Mouse (Mus musculus): ENCODE results near the gene Sez6l2. TPM values are rescaled to one million over a fixed set of nuclear protein-coding genes. Genes with fewer than 3 reads are reported as not detected.
A peak's percentile ranks its signal among the peaks of the same experiment; 100 is the strongest.

Sez6l2 gene
- polyA plus RNA-seq, 1 experiment from 2014 or later = 16.8 TPM

DNA sequence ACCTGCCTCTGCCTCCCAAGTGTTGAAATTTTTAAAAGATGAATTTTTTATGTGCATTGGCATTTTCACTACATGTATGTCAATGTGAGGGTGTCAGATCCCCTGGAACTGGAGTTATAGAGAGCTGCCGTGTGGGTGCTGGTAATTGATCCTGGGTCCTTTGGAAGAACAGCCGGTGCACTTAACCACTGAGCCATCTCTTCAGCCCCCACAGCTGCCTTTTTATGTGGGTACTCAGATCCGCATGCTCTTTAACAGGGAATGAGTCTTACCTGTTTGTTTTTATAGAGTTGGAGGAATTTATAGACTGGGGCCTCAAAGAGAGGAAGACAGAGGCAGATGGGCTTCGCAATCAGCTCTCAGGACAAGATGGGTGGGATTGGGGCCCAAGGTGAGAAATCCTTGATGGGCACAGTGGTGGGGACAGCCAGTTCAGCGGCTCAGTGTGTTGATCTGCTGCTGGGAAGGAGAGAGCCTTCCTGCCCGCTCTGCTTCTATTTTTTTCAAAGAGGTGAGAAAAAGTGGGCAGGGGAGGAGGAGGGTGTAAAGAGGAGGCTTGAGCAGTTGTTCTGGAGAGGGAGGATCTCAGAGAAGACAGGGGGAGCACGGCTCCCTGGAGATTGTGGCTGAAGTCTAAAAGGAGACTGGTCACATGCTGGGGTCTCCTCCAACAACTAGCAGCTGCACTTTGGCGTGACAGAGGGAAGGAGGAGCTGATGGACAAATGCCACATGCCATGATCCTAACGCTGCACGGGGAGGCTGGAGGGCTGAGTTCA, 34.5 kb downstream of the Sez6l2 start:
- H3K4me2 ChIP-seq = no peak overlapping the region
- no peaks in the 10 kb centered on the region for H3K9me3 ChIP-seq (replicated peaks)
- no peak overlapping the region for H3K4me3 ChIP-seq
- no peak for ATAC-seq
- no peak overlapping the region for H3K27ac ChIP-seq
- WGBS = 68% methylated on average over 10 of the region's 10 CpGs
- no peaks in the 10 kb centered on the region for H3K27me3 ChIP-seq
- H3K36me3 ChIP-seq (ENCODE audit: poor library complexity, severe bottlenecking) = peaks cover 14% of the 10 kb centered on the region
- H3K4me1 ChIP-seq = no peaks in the 10 kb centered on the region
- no peak overlapping the region for H3K9ac ChIP-seq

DNA sequence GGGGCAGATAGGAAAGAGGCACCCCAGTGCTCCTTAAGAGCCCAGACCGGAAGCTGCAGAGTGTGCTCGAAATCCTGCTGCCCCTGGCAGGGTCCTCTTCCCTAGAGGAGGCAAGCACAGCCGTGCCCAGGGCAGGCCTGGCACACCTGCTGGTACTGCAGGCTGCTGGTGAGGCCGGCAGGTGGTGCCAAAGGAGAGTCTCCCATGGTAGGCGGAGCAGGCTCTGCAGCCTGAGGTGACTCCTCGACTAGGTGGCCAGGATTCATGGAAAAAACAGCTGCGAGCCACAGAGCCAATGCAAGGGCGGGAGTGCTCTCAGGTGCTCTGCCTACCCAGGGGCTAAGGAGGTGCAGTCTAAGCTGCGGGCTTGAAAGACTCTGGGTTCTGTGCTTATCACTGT, 36.0 kb downstream of the Sez6l2 start:
- Histone ChIP-seq H3K4me2 (no peak overlapping the region), H3K36me3 (ENCODE audit: poor library complexity, severe bottlenecking) (peaks cover under 1% of the 10 kb centered on the region; the same call in 1 of the 2 replicates), H3K27me3 (no peaks in the 10 kb centered on the region), H3K4me1 (no peaks in the 10 kb centered on the region), H3K9ac (no peak overlapping the region), H3K4me3 (no peak overlapping the region), H3K9me3 (replicated peaks) (no peaks in the 10 kb centered on the region), H3K27ac (no peak overlapping the region)
- no peak for ATAC-seq
- 39% methylated on average over 9 of the region's 9 CpGs for WGBS

DNA sequence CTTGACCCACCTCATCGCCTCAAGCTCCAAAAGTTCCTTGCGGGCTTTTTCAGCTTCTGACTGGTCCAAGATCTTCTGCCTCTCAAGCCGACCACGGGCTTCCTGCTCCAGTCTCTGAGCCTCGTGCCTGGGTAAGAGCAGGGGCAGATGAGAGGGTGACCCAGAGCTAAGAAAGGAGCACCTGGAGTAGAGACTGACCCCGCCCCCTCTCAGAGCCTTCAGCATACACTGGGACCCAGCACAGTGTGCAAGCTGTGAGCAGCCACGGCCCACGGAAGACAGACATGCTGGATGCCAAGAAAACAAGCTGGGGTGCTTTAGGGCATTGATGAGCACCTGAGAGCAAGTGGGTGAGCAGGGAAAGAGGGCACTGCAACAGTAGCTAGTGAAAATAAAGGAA, 38.5 kb downstream of the Sez6l2 start:
- no peak overlapping the region for H3K9ac ChIP-seq
- ATAC-seq = no peak
- no peak overlapping the region for H3K4me2 ChIP-seq
- no peaks in the 10 kb centered on the region for H3K27me3 ChIP-seq
- no peak overlapping the region for H3K4me3 ChIP-seq
- H3K4me1 ChIP-seq = no peaks in the 10 kb centered on the region
- H3K27ac ChIP-seq = no peak overlapping the region
- WGBS = 70% methylated on average over 8 of the region's 8 CpGs
- no peaks in the 10 kb centered on the region for H3K9me3 ChIP-seq (replicated peaks)
- no peaks in the 10 kb centered on the region for H3K36me3 ChIP-seq (ENCODE audit: poor library complexity, severe bottlenecking)

DNA sequence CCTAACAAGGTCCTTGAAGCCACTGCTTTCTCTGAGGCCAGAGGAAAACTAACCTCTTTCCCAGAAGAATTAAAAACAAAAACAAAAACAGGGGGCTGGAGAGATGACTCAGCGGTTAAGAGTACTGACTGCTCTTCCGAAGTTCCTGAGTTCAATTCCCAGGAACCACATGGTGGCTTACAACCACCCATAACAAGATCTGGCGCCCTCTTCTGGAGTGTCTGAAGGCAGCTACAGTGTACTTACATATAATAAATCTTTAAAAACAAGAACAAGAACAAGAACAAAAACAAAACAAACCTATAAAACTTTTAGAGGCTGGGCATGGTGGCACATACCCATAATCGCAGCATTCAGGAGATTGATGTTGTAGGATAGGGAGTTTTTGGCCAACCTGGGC, 46.1 kb downstream of the Sez6l2 start:
- 84% methylated on average over 4 of the region's 4 CpGs for WGBS
- Histone ChIP-seq H3K9me3 (replicated peaks) (0 out of 2 replicates have a peak, but pooled peaks cover 3% of the 10 kb centered on the region), H3K36me3 (ENCODE audit: poor library complexity, severe bottlenecking) (no peaks in the 10 kb centered on the region), H3K4me3 (no peak overlapping the region), H3K4me1 (no peaks in the 10 kb centered on the region), H3K27ac (no peak overlapping the region), H3K4me2 (no peak overlapping the region), H3K27me3 (no peaks in the 10 kb centered on the region), H3K9ac (no peak overlapping the region)
- no peak for ATAC-seq

DNA sequence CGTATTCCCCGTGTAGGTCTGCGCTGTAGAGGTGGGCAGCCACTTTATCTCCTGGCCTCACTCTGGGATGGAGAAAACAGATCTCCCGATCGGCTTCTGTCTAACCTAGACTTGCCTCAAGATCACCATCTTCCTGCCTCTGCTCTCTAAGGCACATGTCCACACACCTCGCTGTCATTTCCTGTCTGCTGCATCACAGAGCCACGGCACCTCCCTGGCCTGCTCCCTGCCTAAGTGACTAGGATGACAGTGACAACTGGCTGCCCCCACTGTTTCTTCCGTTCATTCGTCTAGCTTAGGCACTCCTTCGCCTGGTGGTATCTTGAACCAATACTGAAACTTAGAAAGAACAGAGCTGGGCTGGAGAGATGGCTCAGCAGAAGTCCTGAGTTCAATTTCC, 49.2 kb downstream of the Sez6l2 start:
- no peak for ATAC-seq
- Histone ChIP-seq H3K9ac (no peak overlapping the region), H3K36me3 (ENCODE audit: poor library complexity, severe bottlenecking) (no peaks in the 10 kb centered on the region), H3K4me1 (no peaks in the 10 kb centered on the region), H3K4me2 (no peak overlapping the region), H3K27me3 (no peaks in the 10 kb centered on the region), H3K9me3 (replicated peaks) (0 out of 2 replicates have a peak, but pooled peaks cover 3% of the 10 kb centered on the region), H3K27ac (no peak overlapping the region), H3K4me3 (no peak overlapping the region)
- 86% methylated on average over 10 of the region's 10 CpGs for WGBS

DNA sequence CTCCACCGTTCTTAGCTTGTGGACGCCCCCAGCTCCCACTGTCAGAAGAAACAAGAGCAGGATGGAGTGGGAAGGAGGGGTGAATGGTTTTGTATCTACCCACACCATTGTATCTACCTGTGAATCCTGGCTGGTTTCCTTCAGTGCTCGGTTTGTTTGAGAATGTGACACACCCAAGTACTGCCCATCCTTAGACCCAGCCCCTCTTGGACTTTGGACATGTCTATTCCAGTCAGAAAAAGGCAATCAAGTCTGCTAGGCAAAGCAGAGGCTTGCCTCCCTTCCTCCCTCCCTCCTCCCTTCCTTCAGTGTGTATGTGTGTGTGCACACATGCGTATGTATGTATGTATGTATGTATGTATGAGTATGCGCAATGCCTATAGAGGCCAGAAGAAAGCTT, 53.3 kb downstream of the Sez6l2 start:
- Histone ChIP-seq H3K4me2 (no peak overlapping the region), H3K4me3 (no peak overlapping the region), H3K9ac (no peak overlapping the region), H3K27me3 (no peaks in the 10 kb centered on the region), H3K36me3 (ENCODE audit: poor library complexity, severe bottlenecking) (no peaks in the 10 kb centered on the region), H3K9me3 (replicated peaks) (no peaks in the 10 kb centered on the region), H3K4me1 (peaks cover 2% of the 10 kb centered on the region; the same call in 1 of the 2 replicates), H3K27ac (no peak overlapping the region)
- ATAC-seq = no peak
- 87% methylated on average over 5 of the region's 5 CpGs for WGBS

DNA sequence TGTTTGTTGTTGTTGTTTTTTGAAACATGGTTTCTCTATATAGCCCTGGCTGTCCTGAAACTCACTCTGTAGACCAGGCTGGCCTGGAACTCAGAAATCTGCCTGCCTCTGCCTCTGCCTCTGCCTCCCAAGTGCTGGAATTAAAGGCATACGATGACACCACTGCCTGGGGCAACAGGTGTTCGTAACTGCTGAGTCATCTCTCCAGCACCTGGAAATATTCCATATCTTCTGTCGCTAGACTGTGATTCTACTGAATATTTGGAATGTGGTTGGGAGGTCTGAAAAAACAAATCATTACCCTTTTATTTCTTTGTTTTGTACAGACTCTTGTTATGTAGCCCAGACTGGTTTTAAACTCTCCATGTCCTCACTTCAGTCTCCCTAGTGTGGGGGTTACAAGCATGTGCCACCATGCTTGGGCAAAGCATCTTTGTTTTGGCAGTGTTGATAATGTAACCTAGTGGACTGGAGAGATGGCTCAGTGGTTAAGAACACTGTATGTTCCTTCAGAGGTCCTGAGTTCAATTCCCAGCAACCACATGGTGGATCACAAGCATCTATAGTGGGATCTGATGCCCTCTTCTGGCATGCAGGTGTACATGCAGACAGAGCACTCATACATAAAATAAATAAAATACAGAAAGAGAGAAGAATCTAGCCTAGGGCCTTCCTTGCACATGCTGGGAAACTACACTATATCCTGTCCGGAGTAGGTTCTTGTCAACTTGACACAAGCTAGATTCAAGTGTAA, 53.9 kb downstream of the Sez6l2 start:
- no peak overlapping the region for H3K4me2 ChIP-seq
- 91% methylated on average over 4 of the region's 4 CpGs for WGBS
- H3K4me3 ChIP-seq = no peak overlapping the region
- H3K27me3 ChIP-seq = no peaks in the 10 kb centered on the region
- H3K9me3 ChIP-seq (replicated peaks) = no peaks in the 10 kb centered on the region
- H3K36me3 ChIP-seq (ENCODE audit: poor library complexity, severe bottlenecking) = no peaks in the 10 kb centered on the region
- no peak overlapping the region for H3K9ac ChIP-seq
- ATAC-seq = no peak
- H3K4me1 ChIP-seq = peaks cover 8% of the 10 kb centered on the region; the same call in 1 of the 2 replicates
- no peak overlapping the region for H3K27ac ChIP-seq

DNA sequence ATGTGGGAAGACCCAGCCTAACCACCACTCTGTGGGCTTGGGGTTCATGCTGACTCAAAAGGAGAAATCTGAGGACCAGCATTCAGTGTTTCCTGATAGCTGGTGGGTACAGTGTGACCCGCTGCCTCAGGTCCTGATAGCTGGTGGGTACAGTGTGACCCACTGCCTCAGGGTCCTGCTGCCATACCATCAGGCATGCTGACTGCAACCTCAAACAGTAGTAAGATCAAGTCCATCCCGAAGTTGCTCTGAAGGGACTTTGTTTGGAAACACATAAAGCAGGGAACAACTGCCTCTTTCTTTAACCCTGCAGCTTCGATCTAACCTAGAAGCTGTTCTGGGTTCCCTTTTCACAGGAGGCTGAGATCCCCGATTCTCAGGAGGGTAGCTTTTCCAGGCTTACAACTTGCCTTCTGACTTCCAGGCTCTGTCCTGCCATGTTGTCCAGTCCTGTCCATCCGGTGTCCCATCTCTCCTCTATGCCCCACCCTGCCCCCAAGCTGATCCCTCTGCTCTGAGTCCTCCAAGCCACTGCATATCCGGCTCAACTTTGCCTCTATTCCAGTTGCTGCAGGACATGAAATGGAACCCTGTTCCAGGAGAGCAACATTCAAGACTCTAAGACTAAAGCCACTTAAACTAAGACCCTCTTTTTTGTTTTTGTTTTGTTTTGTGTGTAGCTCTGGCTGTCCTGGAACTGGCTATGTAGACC, 57.1 kb downstream of the Sez6l2 start:
- ATAC-seq = no peak
- H3K9me3 ChIP-seq (replicated peaks) = no peaks in the 10 kb centered on the region
- H3K9ac ChIP-seq = no peak overlapping the region
- peaks cover 3% of the 10 kb centered on the region; the same call in 1 of the 2 replicates for H3K36me3 ChIP-seq (ENCODE audit: poor library complexity, severe bottlenecking)
- H3K4me3 ChIP-seq = no peak overlapping the region
- no peaks in the 10 kb centered on the region for H3K27me3 ChIP-seq
- 89% methylated on average over 6 of the region's 6 CpGs for WGBS
- no peak overlapping the region for H3K4me2 ChIP-seq
- peaks cover 8% of the 10 kb centered on the region; the same call in 1 of the 2 replicates for H3K4me1 ChIP-seq
- H3K27ac ChIP-seq = peak overlapping the region; percentile 76

DNA sequence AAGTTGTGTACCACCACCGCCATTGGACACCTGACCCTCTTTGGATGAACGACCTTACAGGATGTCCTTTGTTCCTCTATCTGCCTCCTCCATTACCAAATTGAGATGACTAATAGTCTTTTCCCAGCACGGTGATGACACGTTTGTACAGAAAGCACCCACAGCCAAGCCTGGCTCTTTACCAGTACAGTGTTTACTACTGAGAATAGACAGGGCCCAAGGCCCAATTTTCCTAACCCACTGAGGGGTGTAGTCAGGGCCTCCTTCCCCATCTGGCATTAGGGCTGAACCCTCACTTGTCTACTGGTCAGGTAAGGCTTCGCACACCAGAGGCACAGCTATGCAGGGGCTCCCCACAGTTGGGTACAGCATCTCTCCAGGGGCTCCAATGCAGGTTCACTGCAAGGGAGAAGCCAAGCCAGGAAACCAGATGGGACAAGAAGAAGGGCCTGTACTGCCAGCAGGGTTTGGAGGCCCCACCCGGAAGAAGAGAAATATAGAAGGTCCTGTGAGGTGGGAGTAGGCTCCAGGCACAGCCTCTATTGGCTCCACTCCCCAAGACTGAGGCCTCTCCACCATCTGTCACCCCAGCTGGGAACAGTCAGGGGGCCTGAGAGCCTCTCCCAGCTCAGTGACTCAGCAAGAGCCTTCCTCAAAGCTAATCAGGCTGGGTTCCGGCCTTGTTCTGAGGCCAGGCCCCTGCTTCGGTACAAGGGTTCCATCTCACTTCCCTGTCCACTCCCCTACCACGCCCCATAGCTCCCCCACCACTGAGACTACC, 58.1 kb downstream of the Sez6l2 start:
- peaks cover 13% of the 10 kb centered on the region for H3K36me3 ChIP-seq (ENCODE audit: poor library complexity, severe bottlenecking)
- H3K27ac ChIP-seq = peak overlapping the region; percentile 76
- no peak overlapping the region; the same call in 1 of the 2 replicates for H3K9ac ChIP-seq
- peaks cover 8% of the 10 kb centered on the region; the same call in 1 of the 2 replicates for H3K4me1 ChIP-seq
- no peak overlapping the region for H3K4me2 ChIP-seq
- H3K4me3 ChIP-seq = no peak overlapping the region
- ATAC-seq = peak; percentile 89
- H3K9me3 ChIP-seq (replicated peaks) = no peaks in the 10 kb centered on the region
- 72% methylated on average over 9 of the region's 9 CpGs for WGBS
- H3K27me3 ChIP-seq = no peaks in the 10 kb centered on the region

DNA sequence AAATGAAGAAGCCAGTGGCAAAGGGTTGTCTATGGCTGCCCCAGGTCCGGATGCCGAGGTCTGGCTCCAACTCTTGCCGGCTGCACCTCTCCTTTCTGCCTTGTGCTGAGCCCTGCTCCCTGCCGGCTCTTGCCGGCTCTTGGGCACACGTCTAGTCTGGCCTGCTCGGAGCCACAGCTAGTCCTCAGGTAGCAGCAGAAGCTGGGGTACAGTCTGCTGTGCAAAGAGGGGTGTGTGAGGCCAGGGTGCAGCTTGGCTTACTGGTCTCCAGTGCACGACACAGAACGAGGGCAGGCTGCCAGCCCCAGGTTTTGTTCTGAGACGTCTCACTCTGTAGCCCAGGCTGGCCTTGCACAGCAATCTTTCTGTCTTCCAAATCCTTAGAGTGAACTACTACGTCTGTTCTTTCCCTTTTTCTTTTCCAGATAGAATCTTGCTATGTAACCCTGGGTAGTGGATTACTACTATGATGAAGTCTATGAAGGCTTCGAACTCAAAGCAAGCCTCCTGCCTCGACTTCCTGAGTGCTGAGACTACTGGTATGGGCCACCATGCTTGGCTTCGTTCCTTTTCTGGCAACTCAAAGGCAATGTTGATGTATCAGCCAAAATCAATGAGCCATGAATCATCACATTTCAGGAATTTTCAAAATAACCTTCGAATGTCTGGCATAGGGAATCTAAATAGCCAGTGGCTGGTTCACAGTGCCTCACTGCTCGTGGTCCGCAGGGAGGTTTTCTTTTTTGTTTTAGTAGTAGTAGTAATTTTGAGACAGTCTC, 59.1 kb downstream of the Sez6l2 start:
- peak overlapping the region; percentile 76 for H3K27ac ChIP-seq
- H3K4me2 ChIP-seq = no peak overlapping the region
- H3K9me3 ChIP-seq (replicated peaks) = no peaks in the 10 kb centered on the region
- H3K9ac ChIP-seq = 0 out of 2 replicates have a peak overlapping the region, but pooled peaks have one; percentile 26
- ATAC-seq = 0 out of 2 replicates have a peak, but pooled peaks have one; percentile 5
- peaks cover 15% of the 10 kb centered on the region for H3K4me1 ChIP-seq
- 86% methylated on average over 17 of the region's 17 CpGs for WGBS
- H3K36me3 ChIP-seq (ENCODE audit: poor library complexity, severe bottlenecking) = peaks cover 24% of the 10 kb centered on the region
- H3K4me3 ChIP-seq = no peak overlapping the region
- H3K27me3 ChIP-seq = no peaks in the 10 kb centered on the region

DNA sequence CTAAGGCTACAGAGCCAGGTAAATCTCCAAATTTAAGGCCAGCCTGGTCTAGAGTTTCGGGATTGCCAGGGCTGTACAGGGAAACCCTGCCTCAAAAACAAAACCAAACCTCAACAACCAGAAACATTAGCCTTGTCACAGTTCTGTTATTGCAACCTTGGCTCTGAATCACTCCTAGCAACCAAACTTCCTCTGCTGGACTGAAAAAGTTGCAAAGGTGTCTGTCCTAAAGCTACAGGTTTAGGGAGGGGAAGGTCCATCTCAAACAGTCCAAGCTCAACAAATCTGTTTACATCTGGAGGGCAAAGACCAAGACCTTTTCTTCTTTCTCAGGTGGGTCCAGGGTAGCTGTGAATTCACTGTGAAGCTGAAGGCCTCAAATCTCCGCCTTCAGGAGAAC, 60.7 kb downstream of the Sez6l2 start:
- Histone ChIP-seq H3K4me3 (no peak overlapping the region), H3K27ac (no peak overlapping the region), H3K4me2 (no peak overlapping the region), H3K4me1 (peaks cover 31% of the 10 kb centered on the region), H3K36me3 (ENCODE audit: poor library complexity, severe bottlenecking) (peaks cover 36% of the 10 kb centered on the region), H3K9me3 (replicated peaks) (no peaks in the 10 kb centered on the region), H3K9ac (no peak overlapping the region), H3K27me3 (no peaks in the 10 kb centered on the region)
- WGBS = 97% methylated on average over 2 of the region's 2 CpGs
- no peak for ATAC-seq
